Mouse (Mus musculus) heart, adult 9 months (tissue): ENCODE results near the gene Asphd1.

Experiments
- DNase-seq, 2 experiments: peaks; one replicate each; pipeline ENCODE4 v3.0.0; 2022; ENCODE audit warnings: low spot score in 2 of 2

Asphd1 gene

DNA sequence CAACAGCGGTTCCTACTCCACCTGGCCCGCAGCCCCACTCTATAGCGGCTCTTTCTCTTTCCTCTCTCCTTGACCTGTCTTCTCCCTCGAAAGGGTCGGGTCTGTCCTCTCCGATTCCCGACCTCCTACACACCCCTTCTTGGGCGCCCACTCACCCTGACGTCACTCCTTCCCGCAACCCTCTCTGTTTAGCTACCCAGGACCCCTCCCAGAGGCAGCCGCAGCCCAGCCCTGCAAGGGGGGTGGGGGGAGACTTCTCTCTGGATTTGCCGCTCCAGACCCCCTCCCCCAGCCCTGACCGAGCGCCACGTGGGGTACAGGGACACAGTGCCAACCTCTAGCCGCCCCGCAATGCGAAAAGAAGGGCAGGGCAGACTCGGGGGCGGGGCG, at the start of gene Asphd1:
Gene Asphd1, minus strand, starts transcription at position 180 of the 390 bp plus-strand sequence.
- DNase-seq = no peak

DNA sequence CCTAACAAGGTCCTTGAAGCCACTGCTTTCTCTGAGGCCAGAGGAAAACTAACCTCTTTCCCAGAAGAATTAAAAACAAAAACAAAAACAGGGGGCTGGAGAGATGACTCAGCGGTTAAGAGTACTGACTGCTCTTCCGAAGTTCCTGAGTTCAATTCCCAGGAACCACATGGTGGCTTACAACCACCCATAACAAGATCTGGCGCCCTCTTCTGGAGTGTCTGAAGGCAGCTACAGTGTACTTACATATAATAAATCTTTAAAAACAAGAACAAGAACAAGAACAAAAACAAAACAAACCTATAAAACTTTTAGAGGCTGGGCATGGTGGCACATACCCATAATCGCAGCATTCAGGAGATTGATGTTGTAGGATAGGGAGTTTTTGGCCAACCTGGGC, 47.1 kb upstream of the Asphd1 start:
- no peak for DNase-seq

DNA sequence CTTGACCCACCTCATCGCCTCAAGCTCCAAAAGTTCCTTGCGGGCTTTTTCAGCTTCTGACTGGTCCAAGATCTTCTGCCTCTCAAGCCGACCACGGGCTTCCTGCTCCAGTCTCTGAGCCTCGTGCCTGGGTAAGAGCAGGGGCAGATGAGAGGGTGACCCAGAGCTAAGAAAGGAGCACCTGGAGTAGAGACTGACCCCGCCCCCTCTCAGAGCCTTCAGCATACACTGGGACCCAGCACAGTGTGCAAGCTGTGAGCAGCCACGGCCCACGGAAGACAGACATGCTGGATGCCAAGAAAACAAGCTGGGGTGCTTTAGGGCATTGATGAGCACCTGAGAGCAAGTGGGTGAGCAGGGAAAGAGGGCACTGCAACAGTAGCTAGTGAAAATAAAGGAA, 39.4 kb upstream of the Asphd1 start:
- DNase-seq = no peak

DNA sequence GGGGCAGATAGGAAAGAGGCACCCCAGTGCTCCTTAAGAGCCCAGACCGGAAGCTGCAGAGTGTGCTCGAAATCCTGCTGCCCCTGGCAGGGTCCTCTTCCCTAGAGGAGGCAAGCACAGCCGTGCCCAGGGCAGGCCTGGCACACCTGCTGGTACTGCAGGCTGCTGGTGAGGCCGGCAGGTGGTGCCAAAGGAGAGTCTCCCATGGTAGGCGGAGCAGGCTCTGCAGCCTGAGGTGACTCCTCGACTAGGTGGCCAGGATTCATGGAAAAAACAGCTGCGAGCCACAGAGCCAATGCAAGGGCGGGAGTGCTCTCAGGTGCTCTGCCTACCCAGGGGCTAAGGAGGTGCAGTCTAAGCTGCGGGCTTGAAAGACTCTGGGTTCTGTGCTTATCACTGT, 36.9 kb upstream of the Asphd1 start:
- no peak for DNase-seq

DNA sequence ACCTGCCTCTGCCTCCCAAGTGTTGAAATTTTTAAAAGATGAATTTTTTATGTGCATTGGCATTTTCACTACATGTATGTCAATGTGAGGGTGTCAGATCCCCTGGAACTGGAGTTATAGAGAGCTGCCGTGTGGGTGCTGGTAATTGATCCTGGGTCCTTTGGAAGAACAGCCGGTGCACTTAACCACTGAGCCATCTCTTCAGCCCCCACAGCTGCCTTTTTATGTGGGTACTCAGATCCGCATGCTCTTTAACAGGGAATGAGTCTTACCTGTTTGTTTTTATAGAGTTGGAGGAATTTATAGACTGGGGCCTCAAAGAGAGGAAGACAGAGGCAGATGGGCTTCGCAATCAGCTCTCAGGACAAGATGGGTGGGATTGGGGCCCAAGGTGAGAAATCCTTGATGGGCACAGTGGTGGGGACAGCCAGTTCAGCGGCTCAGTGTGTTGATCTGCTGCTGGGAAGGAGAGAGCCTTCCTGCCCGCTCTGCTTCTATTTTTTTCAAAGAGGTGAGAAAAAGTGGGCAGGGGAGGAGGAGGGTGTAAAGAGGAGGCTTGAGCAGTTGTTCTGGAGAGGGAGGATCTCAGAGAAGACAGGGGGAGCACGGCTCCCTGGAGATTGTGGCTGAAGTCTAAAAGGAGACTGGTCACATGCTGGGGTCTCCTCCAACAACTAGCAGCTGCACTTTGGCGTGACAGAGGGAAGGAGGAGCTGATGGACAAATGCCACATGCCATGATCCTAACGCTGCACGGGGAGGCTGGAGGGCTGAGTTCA, 35.5 kb upstream of the Asphd1 start:
- DNase-seq = no peak

DNA sequence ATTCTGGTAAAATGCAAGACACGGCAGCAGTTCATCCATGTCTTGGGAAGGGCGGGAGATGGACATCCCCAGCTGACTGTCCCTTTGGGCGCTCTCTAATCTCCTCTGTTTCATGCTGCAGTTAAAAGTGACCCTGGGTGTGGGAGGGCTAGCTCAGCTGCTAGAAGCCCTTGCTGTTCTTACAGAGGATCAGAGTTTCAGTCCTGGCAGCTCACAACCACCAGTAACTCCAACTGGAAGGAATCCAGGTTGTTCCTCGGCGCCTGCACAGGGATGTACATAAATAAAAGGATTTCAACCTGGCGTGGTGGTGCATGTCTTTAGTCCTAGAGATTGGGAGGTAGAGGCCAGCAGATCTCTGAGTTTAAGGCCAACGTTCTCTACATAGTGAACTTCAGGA, 33.7 kb upstream of the Asphd1 start:
- no peak for DNase-seq

DNA sequence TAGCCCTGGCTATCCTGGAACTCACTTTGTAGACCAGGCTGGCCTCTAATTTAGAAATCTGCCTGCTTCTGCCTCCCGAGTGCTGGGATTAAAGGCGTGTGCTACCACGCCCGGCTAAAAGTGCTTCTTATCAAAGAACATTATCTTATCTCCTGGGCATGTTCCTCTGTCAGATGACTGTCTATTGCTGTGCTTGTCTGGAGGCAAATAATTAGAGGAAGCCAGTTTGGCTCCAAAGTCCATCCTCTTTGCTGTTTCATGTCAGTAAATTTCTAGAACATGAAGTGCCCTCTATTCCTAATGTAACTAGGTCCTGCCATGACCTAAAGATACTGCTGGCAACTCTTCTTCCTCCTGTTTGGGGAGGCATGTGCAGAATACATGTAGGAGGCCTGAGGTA, 32.7 kb upstream of the Asphd1 start:
- no peak for DNase-seq

DNA sequence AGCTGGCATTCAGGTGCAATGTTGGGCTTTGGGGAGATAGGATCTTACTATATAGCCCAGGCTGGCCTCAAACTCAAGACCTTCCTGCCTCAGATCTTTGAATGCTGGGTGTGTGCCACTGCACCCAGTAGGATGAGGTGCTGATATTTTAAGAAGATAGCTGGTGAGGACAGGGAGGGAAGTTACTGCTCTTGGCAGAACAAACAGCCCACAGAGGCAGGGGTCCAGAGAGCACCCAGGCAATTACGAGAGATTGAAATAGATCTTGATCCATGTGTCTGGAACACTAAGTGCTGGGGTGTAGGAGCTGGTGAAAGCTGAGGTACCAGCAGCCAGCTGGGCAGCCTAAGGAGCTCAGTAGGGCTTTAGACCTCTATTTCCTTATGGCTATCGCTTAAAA, 32.2 kb upstream of the Asphd1 start:
- no peak for DNase-seq

DNA sequence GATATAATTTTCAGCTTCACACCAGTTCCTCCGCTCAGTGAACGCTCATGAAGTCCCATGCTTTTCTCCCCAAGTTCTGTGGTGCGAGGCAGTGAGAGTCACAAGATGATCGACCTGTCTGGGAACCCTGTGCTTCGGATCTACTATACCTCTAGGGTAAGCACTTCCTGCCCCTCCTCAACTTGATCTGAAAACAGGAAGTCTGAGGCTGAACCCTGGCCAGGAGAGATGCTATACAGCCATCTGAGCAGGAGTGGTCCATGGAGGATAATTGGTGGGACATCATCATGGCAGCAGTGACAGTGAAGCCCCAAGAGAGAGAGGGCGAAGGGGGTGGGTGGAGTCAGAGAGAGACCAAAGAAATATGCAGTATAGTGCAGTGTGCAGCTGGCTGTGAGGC, 29.5 kb upstream of the Asphd1 start:
- DNase-seq = no peak

DNA sequence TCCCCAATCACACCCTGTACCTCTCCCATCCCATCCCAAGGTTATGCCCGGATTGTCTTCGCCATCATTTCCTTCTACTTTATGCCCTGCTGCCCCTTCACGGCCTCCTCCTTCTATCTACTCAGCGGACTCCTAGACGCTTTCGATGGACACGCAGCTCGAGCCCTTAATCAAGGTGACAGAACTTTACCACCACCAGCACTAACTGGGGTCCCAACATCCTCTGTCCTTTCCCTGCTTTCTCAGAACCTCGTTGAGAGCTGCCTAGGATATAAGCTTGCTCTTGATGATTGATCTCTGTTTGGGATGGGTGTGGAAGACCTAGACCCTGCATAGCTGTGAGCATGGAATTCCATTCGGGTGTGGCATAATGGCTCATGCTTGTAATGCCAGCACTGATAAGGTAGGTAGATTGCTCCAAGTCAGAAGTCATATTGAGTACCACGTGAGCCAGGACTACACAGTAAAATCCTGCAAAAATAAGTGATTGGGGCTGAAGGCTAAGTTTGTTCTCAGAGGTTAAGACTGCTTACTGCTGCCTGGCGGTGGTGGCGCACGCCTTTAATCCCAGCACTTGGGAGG, 27.6 kb upstream of the Asphd1 start:
- DNase-seq = no peak

DNA sequence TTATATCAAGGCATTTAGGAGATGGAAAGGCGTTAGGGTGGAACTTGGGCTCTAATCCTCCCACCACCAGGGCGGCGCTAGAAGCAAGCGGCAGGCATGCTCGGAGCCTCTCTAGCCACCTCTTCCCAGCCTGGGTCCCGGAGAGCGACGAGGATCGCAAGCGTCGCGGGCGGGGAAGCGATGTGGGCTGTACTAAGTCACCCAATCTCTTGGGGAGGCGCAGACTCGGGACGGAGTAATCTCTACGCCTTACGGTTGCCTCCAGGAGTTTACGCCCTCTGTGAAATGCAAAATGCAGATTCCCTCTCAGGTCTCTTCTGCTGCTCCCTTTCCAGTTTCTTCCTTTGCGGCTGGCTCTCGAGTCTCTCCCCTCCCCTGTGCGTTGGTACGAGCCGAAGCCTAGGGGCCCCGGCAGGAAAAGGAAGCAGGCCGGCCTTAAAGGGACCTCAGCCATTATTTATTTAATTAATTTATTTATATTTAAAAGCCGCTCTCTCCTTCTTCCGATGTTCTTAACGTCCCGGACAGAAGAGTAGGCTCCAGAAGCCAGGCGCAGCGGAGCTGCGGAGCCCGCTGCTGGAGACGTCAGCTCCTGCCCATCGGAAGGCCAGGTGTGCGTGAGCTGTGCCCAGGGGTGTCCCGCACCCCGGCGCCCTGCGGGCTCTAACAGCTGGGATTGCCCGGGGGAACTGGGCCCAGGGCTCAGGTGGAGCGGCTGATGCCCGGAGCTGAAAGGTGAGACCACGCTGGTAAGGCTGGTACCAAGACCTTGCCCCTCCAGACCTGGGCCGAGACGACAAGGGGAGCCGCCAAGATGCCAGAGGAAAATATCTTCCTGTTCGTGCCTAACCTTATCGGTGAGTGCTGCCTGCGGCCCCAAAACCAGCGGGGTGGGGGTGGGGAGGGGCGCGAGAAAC, 26.8 kb upstream of the Asphd1 start, which contains the start of gene Cdiptos:
Gene Cdiptos, minus strand, starts transcription at position 149 of the 917 bp plus-strand sequence.
- DNase-seq = peak; percentile 91 to 95

DNA sequence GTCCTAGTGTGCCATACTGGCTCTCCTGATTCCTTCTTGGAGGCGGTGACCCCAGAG, 26.3 kb upstream of the Asphd1 start, which contains the start of gene Cdipt:
Gene Cdipt, plus strand, starts transcription at position 22 of the 57 bp plus-strand sequence.
- no peak for DNase-seq

DNA sequence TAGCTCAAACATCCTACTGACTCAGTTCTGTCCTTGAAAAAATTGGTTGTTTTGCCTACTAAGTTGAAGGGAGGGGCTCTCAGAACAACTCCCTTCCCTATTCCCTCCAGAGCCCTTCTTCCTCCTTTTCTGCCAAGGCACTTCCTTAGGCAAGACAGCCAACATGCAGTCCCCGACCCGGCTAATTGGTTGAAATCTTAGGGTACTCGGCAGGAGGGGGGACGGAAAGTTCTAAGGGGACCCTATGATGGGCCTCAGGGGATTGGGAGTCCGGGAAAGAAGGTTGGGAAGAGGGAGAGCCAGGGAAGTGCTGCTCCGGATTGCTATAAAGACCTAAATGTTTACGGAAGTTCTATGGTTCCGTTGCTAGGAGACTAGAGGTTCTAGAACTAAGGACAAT, 26.1 kb upstream of the Asphd1 start:
- peak in 1 of 2 experiments; percentile 71 for DNase-seq

DNA sequence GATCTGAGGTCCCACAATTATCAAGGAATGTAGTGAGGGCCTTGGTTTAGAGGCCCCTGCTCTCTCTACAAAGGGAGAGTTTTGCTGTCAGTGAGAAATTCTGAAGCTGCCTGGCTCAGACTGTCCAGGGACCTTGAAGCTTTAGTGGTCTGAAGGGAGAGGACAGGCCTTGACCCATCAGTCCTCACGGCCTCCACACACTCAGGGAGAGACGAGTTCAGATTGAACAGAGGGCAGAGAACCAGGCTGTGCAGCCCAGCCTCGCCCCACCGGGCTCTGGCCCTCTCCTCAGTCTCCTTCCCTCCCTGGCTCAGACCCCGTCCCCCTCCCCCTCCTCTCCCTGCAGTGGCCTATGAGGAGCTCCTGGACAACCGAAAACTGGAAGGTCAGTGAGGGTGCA, 18.0 kb upstream of the Asphd1 start:
- no peak for DNase-seq

DNA sequence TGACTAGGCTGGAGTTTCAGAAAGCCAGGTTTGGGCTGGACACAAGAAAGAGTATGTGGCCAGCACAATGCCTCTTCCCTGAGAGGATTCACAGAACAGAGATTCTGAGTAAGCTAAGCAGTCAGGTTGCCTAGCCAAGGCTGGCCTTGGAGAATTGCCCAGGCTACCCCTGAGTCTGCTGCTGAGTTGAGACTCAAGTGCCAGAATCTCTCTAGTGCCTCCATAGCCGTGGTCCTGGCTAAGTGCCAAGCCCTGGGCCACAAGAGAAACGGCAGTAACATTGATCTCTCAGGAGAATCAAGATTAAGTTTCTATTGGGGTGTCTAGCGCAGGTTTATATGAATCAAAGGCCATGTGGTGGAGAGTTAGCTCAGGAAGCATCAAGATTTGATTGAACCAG, 16.2 kb upstream of the Asphd1 start:
- DNase-seq = no peak

DNA sequence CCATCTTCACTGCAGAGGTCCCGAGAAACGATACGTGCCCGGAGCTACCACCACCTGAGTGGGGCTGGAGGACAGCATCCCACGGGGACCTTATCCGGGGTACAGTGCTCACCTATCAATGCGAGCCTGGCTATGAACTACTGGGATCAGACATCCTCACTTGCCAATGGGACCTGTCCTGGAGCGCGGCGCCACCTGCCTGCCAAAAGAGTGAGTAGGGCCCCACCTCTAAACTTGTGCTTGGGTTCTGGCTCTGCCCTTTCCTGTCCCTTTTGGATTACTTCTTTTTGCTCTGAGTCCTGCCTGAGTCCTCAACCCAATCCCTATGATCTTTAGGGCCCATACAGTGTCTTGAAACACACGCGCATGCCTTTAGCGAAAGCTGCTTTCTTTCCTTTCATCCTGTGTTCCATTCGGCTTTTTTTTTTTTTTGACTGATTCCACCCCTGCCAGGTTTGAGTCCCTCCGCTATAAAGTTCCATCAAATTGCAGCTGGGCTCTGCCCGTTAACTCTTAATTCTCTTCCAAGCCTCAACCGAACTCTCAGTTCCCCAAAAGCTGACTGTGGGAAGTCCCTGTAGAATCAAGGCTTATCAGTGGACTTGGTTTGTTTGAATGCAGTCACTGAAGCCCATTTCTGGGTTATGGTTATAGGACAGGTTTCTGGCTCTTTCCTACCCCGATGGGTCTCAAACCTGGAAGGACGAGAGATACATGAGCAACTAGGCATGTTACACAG, 14.3 kb upstream of the Asphd1 start:
- DNase-seq = no peak

DNA sequence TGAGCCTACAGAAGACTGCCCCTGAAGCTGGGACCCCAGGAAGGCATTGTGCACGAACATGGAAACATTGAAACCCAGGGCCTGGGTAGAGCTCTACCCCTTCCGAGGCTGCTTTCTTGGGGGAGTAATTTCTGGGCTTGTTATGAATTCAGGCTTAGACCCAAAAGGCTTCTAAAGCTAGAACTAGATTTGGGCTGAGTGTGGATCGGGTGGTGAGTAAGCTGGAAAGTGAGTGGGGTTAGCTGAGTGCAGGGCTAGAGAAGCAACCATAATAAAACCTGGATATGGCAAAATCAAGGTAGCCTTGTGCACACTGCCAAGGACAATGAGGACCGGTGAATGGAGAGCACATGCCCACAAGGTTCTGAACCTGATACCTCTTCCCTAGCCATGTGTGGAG, 12.6 kb upstream of the Asphd1 start:
- no peak for DNase-seq

DNA sequence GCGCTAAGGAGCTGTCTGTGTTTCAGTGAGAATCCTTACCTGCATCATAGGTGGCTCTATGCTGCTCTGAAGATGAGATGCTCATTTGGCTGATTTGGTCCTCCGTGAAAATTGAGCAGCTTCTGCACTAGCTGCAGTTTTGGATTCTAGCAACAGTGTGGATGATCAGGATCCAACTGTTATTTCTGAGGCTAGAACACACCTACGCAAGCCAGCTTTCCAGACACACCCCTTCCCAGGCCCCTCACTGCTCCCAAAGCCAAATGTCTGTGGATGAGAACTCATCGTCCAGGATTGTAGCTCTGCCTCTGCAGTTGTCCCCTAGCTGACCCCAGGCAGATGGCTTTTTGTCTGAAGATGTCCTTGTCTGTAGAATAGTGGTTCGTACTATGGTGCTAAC, 11.7 kb upstream of the Asphd1 start:
- DNase-seq = no peak

DNA sequence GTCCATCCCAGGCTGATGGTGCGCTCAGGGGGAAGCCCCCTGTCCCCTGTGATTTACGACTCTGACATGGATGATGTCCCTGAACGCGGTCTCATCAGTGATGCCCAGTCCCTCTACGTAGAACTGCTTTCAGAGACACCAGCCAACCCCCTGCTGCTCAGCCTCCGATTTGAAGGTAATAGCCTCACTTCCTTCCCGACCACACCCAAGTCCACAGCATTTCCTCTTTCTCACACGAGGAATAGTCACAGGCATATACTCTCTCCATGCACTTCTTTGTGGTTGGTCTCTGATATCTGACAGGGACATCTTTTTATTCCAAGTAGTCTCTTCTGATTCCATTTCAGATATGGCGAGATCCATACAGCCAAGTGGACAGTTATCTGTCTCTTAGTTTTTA, 10.4 kb upstream of the Asphd1 start:
- DNase-seq = no peak

DNA sequence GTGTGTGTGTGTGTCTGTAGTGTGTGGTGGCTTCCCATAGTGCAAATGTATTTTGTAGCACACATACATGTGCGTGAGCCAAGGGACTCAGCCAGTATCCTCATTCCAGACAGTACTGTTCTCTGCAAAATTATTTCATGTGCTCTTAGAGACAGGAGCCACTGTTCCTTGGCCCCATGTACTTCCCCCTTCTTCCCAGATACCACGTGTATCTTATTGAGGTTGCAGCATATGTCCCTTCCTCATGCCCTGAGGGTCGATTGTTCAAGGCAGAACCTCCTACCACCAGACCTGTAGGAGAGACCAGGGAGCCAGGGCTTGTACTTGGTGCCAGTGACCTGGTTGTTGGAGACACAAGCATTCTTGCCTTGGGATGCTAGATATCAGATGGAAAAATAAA, 5.7 kb upstream of the Asphd1 start:
- DNase-seq = no peak

DNA sequence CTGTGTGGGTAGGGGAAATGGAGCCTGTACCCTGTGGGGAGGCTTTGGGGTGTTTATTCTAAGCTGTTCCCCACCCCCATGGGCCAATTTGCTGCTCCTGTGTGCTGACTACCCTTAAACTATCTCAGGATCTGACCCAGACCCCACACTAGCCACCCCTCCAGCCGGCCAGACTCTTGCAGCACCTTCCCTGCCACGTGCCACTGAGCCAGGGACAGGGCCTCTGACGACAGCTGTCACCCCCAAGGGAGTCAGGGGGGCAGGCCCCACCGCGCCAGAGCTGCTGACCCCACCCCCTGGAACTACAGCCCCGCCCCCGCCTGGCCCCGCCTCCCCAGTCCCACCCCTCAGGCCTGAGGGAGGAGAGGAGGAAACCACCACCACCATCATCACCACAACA, 3.3 kb upstream of the Asphd1 start:
- DNase-seq = no peak

DNA sequence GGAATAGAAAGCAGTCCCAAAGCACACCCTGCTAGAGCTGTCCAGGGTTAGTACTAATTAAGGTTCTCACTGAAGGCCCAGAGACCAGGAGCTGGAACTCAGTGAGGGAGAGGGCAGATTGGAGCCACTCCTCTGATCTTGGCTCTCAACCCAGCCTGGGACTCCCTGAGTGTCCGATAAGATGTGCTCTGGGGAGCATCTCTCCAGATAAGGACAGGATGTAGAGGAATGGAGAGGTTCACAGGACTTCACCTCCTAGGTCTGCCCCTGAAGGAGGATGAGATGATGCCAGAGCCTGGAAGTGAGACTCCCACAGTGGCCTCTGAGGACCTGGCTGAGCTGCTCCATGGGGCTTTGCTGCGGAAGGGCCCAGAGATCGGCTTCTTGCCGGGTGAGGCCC, 2.4 kb upstream of the Asphd1 start:
- DNase-seq = no peak
